Mouse (Mus musculus): ENCODE results near the gene Olfr235. TPM values are rescaled to one million over a fixed set of nuclear protein-coding genes. Genes with fewer than 3 reads are reported as not detected.
"Not testable (repeated sequence)": the region's sequence is repeated elsewhere in the genome, so short reads cannot be mapped to it uniquely, and the experiment has no call there.

Gene Olfr235
- not detected in 2 replicates for polyA plus RNA-seq (2012; rRNA removed)

DNA sequence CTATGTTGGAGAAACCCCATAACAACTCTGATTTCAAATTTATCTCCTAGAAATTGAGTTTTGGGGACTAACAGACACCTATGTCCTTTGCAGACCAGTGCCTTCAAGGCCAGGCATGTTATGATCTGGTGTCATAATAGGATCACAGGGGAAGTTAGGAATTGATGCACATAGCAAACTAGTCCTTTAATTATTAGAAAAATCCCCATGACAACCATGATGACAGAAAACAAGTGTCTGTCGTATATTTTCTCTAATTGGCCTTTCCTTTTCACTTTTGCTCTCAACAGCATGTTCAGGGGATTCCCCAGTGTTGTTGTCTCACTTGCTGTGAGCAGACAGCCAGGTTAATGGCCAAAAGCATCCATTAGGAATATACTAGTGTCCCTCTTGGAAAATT is at the start of gene Olfr235:
TSS of gene Olfr235 (plus strand) at position 301 of the 400 bp plus-strand sequence.
- no peak for TF ChIP-seq POLR2A (IDR thresholded peaks at IDR 0.05; ENCODE audit: borderline replicate concordance, extremely low read depth, low read depth, low read length)
- no peak for TF ChIP-seq CTCF (IDR thresholded peaks at IDR 0.05; ENCODE audit: insufficient read depth, low read length)
- no peak for DNase-seq
- 59% methylated on average over 1 of the region's 1 CpGs for WGBS

GRCm38 (mm10) chr19:12232496-12232895 is 28.3 kb upstream of the Olfr235 start, which contains the start of gene Olfr1432:
Gene Olfr1432, minus strand, starts transcription at chr19:12232596.
- not testable (repeated sequence) for H3K4me3 ChIP-seq (replicated peaks; ENCODE audit: extremely low read depth, low read depth, low read length); DNase-seq; H3K4me1 ChIP-seq (ENCODE audit: control insufficient read depth, insufficient read depth, low read length)

More for the DNA sequence above, at the start of gene Olfr235:
- Histone ChIP-seq H3K4me3 (replicated peaks; ENCODE audit: extremely low read depth, low read depth, low read length) (no peak within 1 kb of the TSS), H3K4me1 (ENCODE audit: control insufficient read depth, insufficient read depth, low read length) (no peaks in the 10 kb centered on the region)

- TF ChIP-seq POLR2A (IDR thresholded peaks at IDR 0.05; ENCODE audit: borderline replicate concordance, extremely low read depth, low read depth, low read length) (no peak), CTCF (IDR thresholded peaks at IDR 0.05; ENCODE audit: insufficient read depth, low read length) (no peak)
- 72% methylated on average over 1 of the region's 1 CpGs for WGBS
Observed at GRCm38 (mm10) chr19:12241559-12241958, 19.3 kb upstream of the Olfr235 start, which contains the start of gene Olfr262. Gene Olfr262, minus strand, starts transcription at chr19:12241659.

DNA sequence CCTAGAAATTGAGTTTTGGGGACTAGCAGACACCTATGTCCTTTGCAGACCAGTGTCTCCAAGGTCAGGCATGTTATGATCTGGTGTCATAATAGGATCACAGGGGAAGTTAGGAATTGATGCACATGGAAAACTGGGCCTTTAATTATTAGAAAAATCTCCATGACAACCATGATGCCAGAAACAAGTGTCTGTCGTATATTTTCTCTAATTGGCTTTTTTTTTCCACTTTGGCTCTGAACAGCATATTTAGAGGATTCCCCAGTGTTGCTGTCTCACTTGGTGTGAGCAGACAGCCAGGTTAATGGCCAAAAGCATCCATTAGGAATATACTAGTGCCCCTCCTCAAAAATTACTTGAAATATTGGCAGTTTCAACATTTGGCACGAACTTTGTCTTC is 18.7 kb downstream of the Olfr235 start, which contains the start of gene Olfr1434:
TSS of gene Olfr1434 (plus strand) at position 301 of the 400 bp plus-strand sequence.
- H3K4me1 ChIP-seq (ENCODE audit: control insufficient read depth, insufficient read depth, low read length): no peaks in the 10 kb centered on the region
- no peak within 1 kb of the TSS for H3K4me3 ChIP-seq (replicated peaks; ENCODE audit: extremely low read depth, low read depth, low read length)
- DNase-seq: no peak
- TF ChIP-seq CTCF (IDR thresholded peaks at IDR 0.05; ENCODE audit: insufficient read depth, low read length) (no peak), POLR2A (IDR thresholded peaks at IDR 0.05; ENCODE audit: borderline replicate concordance, extremely low read depth, low read depth, low read length) (no peak)
- 52% methylated on average over 2 of the region's 2 CpGs for WGBS

More at GRCm38 (mm10) chr19:12241559-12241958, 19.3 kb upstream of the Olfr235 start, which contains the start of gene Olfr262:
- H3K4me3 ChIP-seq (replicated peaks; ENCODE audit: extremely low read depth, low read depth, low read length): no peak within 1 kb of the TSS
- H3K4me1 ChIP-seq (ENCODE audit: control insufficient read depth, insufficient read depth, low read length): no peaks in the 10 kb centered on the region
- no peak for DNase-seq

DNA sequence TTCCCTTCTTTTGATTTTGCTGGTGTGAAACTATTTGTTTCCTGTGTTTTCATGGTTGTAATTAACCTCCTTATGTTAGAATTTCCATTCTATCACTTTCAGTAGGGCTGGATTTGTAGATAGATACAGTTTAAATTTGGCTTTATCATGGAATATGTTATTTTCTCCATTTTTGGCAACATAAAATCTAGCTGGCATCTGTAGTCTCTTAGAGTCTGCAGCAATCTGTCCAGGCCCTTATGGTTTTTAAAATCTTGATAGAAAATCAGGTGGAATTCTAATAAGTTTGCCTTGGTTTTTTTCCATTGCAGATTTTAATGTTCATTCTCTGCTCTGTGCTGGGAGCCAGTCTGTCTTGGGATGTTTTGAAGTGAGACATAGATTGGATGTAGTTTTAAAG is 32.1 kb downstream of the Olfr235 start:
- Histone ChIP-seq H3K4me1 (ENCODE audit: control insufficient read depth, insufficient read depth, low read length) (no peaks in the 10 kb centered on the region), H3K4me3 (replicated peaks; ENCODE audit: extremely low read depth, low read depth, low read length) (no peak overlapping the region)
- no peak for TF ChIP-seq POLR2A (IDR thresholded peaks at IDR 0.05; ENCODE audit: borderline replicate concordance, extremely low read depth, low read depth, low read length)
- TF ChIP-seq CTCF (IDR thresholded peaks at IDR 0.05; ENCODE audit: insufficient read depth, low read length): no peak
- no peak for DNase-seq

- WGBS: 70% methylated on average over 1 of the region's 1 CpGs
- DNase-seq; H3K4me3 ChIP-seq (replicated peaks; ENCODE audit: extremely low read depth, low read depth, low read length): not testable (repeated sequence)
Observed at GRCm38 (mm10) chr19:12299030-12299429, 38.2 kb downstream of the Olfr235 start, which contains the start of gene Olfr1436. Gene Olfr1436, minus strand, starts transcription at chr19:12299130.

More at GRCm38 (mm10) chr19:12299030-12299429, 38.2 kb downstream of the Olfr235 start, which contains the start of gene Olfr1436:
- not testable (repeated sequence) for H3K4me1 ChIP-seq (ENCODE audit: control insufficient read depth, insufficient read depth, low read length)

Other genes with a start within 250 kb of the Olfr235 start
- gene Olfr1423, start 219.7 kb upstream of the Olfr235 start, polyA plus RNA-seq (2012; rRNA removed): not detected in 2 replicates
- gene Olfr1424, start 198.3 kb upstream of the Olfr235 start, polyA plus RNA-seq (2012; rRNA removed): not detected in 2 replicates
- not detected in 2 replicates for gene Olfr1425, start 183.3 kb upstream of the Olfr235 start, polyA plus RNA-seq (2012; rRNA removed)
- not detected in 2 replicates for gene Olfr1426, start 169.0 kb upstream of the Olfr235 start, polyA plus RNA-seq (2012; rRNA removed)
- gene Olfr1427, start 157.7 kb upstream of the Olfr235 start, polyA plus RNA-seq (2012; rRNA removed): not detected in 2 replicates
- gene Olfr1428, start 145.1 kb upstream of the Olfr235 start, polyA plus RNA-seq (2012; rRNA removed): not detected in 2 replicates
- not detected in 2 replicates for gene Olfr76, start 137.8 kb upstream of the Olfr235 start, polyA plus RNA-seq (2012; rRNA removed)
- not detected in 2 replicates for gene Olfr1555-ps1, start 90.9 kb upstream of the Olfr235 start, polyA plus RNA-seq (2012; rRNA removed)
- not detected in 2 replicates for gene Olfr1431, start 60.4 kb upstream of the Olfr235 start, polyA plus RNA-seq (2012; rRNA removed)
- gene Olfr1432, start 28.4 kb upstream of the Olfr235 start, polyA plus RNA-seq (2012; rRNA removed): not detected in 2 replicates
- gene Olfr262, start 19.4 kb upstream of the Olfr235 start, polyA plus RNA-seq (2012; rRNA removed): not detected in 2 replicates
- gene Olfr1434, start 18.8 kb downstream of the Olfr235 start, polyA plus RNA-seq (2012; rRNA removed): not detected in 2 replicates
- not detected in 2 replicates for gene Olfr1436, start 38.1 kb downstream of the Olfr235 start, polyA plus RNA-seq (2012; rRNA removed)
- gene Olfr1437, start 64.1 kb downstream of the Olfr235 start, polyA plus RNA-seq (2012; rRNA removed): not detected in 2 replicates
- not detected in 2 replicates for gene Olfr1438-ps1, start 74.9 kb downstream of the Olfr235 start, polyA plus RNA-seq (2012; rRNA removed)
- not detected in 2 replicates for gene Olfr1440, start 126.2 kb downstream of the Olfr235 start, polyA plus RNA-seq (2012; rRNA removed)
- gene Olfr1441, start 156.4 kb downstream of the Olfr235 start, polyA plus RNA-seq (2012; rRNA removed): not detected in 2 replicates
- gene Pfpl, start 166.9 kb downstream of the Olfr235 start, polyA plus RNA-seq (2012; rRNA removed): not detected in 2 replicates
- 22.2 and 35.3 TPM in 2 replicates for gene Mpeg1, start 199.7 kb downstream of the Olfr235 start, polyA plus RNA-seq (2012; rRNA removed)
- gene Dtx4, start 240.4 kb downstream of the Olfr235 start, polyA plus RNA-seq (2012; rRNA removed): 10.3 and 13.8 TPM in 2 replicates